Mouse (Mus musculus): ENCODE results near the gene Gpr1.
"Not testable (repeated sequence)": the region's sequence is repeated elsewhere in the genome, so short reads cannot be mapped to it uniquely, and the experiment has no call there.

Gpr1 gene

DNA sequence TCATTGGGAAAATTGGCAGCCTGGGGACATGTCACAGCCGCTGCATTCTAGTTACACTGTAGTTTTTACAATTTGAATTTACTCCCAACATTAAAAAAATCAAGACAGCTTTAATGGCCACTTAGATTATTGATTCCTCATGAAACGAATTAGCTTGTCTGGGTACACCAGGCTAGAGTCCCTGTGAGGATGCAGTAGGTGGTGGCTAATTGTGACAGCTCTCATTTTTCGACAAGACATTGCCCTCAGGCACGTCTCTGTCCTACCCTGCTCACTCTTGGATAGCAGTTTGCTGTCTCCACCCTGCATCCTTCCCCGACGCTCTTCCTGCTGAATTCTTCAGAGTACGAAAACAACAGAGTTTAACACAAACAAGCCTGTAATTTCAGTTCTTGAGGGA, 288 bp upstream of the Gpr1 start:
- DNase-seq, result no peak

DNA sequence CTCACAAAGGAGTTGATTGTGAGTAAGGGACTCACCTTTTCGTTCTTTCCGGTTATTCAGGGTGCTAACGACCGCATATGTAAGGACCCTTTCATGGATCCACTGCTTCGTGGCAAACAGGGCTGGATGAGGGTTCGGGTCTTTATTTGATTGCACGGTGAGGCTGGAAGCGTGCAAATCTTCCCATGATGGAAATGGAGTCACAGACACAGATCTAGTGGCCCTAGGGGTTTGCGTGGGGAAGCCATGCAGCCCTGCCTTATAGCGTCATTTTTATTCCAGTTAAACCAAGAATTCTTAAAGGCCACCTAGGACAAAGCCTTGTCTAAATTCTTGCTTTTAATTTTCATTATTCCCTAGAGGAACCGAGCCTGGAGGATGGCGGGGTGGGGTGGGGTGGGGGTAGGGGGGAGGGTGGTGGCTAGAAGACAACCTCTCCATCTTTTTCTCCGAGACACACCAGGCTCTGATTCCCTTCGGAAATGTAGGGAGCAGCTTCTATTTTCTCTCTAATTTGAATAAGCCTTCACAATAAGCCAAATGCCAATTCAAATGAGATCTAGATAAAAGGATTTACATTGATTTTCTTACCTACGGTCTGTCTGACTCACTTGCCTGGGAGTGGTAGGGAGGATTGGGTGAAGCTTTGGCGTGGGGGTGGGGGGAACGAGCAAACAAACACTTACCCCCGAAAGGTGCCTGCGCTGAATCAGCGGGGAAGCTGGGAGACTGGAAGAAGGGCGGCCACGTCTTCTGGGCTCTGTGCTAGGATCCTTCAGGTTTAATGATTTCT, 669 bp downstream of the Gpr1 start:
- no peak for DNase-seq

DNA sequence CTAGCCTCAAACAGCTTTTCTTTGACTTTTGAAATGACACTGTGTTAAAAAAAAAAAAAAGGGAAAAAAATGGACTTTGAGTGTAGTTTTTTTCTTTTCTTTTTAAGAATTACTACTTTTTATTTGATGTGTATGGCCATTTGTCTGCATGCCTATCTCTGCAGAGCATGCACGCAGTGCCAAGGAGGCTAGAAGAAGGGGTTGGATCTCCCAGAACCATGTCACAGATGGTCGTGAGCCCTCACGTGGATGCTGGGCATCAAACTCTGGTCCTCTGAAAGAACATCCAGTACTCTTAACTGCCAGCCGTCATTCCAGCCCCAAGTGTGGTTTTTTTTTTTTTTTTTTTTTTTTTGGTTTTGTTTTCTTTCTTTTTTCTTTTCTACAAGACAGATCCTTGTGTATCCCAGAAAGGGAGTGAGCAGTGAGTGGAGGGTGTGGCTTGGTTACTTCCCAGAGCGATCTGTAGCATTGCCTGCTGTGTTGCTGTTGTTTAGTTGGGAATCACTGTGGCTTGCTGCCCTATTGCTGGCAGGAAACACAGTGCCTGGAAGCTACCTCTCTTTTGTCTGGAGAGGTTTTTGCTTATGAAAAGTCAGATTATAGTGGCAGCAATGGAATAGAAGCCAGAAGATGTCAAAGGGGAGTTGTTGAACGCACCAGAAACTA, 4.3 kb downstream of the Gpr1 start:
- peak; percentile 10 to 27 for DNase-seq

DNA sequence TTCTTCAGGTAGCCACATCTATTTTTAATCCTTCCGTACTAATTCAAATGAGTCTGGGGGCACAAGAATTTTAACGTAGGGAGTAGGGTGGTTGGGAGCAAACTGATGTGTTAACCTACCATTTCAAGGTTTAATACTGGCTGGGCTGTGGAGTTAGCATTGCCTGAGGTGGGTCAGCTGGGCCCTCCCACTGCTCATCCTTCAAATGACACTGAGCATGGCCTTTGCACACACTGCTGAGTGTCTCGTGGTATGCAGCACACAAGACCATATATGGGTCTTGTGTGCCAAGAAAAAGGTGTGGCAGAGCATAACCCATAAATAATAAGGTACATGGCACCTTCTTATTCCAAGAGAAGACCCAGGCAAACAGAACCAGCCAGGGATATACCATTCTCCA, 6.7 kb downstream of the Gpr1 start:
- DNase-seq, result no peak

DNA sequence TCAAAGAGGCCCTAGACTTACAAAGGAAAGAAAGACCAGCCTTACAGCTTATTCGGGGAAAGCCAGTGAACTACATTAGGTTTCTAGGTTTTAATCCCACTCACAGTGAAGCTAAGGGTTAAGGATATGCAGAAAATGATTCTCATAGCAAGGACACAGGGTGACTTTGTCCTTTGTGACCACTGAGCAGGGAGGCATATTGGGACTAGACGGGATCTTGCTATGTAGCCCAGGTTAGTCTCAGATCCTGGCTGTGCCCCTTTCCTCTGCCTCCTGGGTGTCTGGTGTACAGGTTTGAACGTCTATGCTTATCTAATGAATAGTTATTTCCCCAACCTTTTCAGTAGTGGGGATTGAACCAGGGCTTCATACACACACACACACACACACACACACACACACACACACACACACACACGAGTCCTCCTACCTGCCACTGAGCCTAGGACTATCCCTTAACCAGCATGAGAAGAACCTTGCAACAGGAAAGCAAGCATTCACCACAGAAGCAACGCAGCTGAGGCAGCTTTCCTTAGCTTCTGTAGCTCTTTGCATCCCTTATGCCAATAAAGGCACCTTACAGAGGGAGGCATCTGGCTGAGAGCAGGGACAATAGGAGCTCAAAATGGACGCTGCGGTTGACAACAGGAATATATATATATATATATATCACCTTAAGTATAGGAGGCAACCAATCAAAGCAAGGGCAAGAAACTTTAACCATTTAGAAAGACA, 9.5 kb downstream of the Gpr1 start:
- DNase-seq, result no peak

DNA sequence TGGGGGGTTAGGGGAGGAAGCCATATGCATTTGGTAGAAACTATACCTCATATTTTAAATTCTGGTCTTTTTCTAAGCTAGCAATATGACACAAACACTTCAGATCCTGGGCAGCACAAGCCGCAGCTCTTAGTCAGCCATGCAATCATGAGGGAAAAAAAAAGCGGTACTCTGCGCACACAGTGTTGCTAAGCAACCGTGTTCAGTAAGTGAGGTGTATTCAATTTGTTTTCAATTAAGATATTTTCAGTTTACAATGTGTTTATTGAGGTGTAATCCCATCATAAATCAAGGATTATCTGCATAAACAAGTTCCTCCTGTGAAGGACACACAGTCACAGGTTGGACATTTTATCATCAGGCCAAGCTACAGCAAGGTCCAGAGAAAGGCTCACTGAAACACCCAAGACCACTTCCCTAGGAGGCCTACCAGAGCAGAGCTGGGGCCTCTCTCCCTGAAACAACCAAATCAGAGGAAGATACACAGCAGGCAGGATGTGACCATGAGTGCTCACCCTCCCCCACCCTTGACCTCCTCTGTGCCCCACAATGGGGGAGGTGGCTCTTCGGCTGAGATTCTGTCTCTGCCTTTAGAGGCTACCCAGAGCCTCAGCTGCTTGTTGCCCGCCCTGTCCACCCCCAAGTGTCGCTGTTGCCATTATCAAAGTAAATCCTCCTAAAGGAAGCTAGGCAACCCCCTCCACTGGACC, 10.2 kb downstream of the Gpr1 start:
- peak in 1 of 2 experiments; percentile 17 for DNase-seq

DNA sequence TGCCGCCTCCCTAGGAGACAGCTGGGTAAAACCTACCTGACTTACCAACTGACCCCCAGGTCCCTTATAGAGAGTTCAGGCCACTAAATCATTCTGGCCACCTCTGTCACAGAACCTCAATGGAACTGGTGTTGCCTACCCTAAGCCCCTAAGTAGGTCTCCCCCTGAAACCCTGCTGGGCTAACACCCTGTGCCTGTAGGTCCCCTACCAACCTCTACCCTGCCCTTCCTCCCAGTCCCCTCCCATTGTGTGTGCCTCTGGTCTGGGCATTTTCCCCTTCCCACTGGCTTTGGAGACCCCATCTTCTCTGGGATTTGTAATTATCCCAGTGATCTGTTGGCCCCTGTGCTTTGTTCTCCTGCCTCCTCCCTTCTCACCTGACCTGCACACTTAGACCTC, 10.9 kb downstream of the Gpr1 start:
- no peak for DNase-seq

DNA sequence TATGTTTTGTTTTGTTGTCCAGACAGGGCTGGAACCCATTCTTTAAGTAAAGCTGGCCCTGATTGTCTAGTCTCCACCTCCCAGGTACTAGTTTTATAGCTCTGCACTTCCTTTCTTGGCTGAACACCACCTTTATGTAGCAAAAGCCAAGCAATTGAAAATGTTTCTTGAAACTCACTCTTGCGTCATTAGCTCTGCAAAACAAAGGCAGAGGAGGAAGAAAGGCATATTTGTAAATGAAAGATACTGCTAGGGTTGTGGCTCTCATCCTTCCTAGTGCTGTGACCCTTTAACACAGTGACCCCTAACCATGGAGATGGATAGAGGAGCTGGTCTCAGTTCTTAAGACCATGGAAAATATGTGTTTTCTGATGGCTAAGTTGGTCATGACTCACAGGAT, 12.7 kb downstream of the Gpr1 start:
- no peak for DNase-seq

DNA sequence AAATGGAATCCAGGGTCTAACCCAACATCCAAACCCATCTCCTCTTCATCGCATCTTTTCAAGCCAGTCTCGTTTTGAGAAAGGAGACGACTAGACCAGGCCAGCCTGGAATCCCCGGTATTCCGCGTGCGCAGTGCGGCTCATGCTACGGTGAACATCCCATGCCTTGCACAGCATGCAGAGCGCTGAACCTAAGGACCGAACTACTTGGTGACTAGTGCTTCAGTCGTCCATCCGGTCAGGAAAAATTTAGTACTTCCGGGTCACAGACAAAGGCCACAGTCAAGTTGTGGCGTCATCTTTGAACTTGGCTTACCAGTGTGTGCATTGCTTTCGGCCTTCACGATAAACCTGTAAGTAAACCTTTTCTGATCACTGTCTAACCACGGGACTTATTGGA, 14.0 kb downstream of the Gpr1 start:
- DNase-seq, result no peak

DNA sequence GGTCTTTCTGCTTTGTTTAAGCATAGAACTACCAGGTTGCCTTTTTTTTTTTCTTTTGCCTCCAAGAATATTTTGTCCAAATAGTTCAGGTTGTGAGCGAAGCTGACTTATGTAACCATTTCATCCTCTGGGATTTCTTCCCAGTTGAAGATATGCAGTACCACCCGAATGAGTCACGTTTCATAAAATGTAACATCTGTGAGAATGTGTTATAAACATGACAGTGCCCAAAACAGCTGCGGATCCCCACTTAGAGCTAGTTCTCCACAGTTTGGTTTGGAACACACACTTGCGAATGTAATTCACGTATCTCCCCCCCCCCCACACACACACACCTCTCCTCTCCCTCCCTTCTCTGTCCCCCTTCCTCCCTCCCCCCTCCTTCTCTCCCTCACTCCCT, 15.0 kb downstream of the Gpr1 start:
- no peak for DNase-seq

DNA sequence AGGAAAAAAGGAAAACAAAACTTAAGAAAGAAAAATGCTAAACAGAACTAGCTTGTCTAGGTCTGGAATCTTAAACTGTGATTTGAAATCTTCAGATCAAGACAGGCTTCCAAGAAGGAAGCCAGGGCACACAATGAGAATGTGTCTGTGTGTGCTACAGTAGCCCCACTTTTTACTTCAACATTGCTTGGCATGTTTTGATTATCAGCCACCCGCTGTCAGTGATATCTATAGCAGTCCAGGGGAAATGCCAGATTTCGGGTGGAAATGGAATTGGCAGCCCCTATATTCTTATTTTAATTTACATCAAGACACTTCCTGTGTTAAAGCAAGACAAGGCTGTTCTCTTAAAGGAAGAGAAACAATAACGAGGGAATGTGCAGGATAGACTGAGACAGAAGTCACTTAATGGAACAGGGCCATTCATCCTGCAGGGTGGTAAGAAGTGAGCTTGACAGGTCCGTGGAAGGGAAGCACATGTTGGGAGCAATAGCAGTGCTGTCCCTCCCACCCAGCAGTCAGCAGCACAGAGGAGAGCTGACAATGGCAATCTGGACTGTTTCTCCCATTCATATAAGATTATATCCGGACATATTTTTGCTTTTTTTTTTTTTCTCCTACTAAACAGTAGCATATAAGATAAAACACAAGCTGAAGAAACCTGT, 18.4 kb downstream of the Gpr1 start:
- DNase-seq, result no peak

DNA sequence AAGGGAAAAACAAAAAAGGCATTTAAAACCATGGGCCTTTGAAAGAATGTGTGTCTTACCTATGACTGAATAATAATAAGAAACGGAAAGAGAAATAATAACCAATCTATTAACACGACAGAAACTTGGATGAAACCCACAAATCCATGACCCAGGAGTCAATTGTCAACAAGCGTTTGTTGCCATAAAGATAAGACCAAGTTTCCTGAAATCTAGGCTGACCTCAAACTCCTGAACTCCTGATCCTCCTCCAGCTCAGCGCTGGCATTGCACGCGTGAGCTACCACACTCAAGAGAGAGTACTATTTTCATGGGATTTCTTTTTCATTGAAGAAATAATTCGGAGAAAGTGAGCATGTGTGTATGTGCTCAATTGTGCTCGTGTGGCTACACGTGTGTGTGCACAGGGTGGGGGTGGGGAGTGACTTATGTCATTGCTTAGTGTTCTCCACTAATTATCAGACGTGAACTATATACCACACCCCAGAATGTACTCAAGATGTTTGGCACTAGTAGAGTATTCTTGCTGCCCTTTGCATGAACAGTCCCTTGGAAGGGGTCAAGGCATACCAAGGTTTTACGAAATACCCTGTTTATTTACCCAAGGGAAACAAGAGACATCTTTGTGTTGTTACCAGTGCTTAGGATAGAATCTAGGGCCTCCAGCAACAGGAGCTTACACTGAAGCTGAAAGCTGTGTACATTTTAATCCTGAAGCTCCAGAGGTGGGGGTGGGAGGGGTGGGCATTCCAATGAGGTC, 21.9 kb downstream of the Gpr1 start:
- no peak for DNase-seq

DNA sequence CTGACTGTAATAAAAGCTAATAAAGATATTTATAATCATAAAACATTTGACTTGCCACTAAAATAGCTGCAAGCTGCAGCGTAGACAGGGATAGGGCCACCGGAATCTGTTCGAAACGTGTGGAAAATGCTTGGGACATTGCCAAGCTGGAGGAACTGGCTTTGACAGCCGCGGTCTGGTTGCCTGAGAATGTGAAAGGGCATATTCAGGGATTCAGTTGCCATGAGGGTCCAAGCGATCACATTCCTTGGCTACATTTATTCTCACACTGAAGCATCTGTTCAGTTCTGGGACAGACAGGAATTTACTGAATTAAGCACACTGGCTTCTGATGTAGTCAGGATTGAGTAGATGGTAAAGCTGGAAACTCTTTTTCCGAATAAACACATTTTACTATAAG, 23.5 kb downstream of the Gpr1 start:
- peak; percentile 55 to 68 for DNase-seq

DNA sequence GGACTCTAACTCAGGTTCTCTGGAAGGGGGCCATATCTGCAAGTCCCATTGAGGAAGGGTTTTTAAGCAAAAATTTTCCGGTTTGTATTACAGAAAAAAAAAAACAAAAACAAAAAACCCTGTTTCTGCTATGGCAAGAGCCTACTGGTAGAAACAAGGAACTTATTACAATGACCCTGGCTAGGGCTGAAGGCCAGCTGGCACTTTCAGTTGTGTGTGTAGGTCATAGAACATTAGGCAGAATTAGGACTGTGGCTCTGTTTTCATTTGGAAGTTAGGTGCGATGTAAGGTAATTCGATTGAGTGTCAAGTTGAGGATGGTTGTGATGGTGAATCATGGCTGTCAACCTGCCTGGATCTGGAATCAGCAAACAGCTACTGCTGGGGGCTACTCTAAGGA, 25.8 kb downstream of the Gpr1 start:
- DNase-seq, result no peak

DNA sequence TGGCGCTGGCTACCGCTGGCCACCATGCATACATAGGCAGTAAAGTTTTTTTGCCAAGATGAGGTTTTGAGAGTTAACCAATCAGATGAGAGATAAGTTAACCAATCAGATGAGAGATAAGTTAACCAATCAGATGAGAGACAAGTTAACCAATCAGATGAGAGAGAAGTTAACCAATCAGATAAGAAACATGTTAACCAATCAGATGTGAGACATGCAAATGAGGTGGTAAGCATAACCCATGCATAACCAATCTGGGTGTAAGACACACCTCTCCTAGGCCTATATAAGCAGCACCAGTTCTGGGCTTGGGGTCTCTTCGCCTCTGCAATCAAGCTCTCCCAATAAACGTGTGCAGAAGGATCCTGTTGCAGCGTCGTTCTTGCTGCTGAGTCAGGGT, 28.9 kb downstream of the Gpr1 start:
- DNase-seq, result not testable (repeated sequence)

DNA sequence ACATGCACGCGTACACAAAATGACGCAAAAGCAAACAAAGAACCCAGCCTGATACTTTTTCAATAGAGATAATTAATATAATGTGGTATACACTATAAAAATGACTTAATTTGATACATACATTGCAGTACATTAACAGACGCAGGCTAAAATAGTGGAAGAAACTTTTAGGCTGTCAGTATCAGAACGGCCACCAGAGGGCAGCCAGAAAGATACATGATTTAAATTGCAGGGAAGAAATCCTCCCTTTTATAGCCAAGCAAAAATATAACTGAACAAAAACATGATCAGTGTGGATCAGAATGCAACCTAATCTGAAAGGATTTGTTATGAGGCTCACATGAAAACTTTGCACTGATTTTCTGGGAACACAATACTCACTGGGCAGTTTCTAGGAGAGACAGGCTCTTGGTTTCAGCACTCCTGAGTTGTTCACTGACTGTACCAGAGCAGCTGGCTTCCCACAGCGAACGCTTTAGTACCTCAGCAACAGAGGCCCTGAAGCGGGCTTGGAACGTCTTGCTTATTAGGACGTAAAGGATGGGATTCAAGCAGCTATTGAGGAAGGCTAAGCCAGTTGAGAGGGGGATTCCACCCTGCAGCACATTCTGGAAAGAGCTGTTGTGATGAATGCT, 31.6 kb downstream of the Gpr1 start:
- peak; percentile 72 to 73 for DNase-seq

DNA sequence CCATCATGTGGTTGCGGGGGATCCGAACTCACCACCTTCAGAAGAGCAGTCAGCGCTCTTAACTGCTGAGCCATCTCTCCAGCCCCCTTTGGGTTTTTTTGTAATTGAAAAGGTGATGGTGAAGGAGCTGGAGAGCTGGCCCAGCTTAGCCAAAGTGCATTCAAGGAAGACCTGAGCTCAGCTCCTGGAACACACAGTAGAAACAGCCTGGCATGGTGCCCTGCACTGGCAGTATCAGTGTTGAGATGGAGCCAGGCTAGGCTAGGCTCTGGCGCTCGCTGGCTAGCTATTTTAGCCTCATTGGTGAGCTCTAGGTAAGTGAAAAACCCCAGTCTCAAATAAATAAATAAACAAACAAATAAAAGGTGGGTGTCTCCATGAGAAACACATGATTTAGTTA, 32.1 kb downstream of the Gpr1 start:
- peak; percentile 91 to 93 for DNase-seq

DNA sequence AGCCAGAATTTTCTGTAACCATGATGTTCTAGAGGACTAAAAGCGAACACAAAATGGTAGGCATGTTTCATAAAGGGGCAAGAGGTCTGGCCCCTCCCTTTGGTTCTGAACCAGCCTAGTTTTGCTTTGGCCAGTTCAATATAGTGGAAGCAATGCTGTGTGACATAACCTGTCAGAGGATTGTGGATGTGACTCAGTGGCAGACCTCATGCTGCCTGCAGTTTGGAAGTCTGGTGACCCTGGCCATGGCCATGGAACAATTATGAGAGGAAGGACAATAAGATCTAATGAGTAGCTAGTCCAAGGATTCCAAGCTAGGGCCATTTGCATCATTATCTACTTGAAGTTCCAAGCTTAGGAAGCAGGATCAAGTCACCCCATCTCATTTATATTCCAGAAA, 32.9 kb downstream of the Gpr1 start:
- no peak for DNase-seq

DNA sequence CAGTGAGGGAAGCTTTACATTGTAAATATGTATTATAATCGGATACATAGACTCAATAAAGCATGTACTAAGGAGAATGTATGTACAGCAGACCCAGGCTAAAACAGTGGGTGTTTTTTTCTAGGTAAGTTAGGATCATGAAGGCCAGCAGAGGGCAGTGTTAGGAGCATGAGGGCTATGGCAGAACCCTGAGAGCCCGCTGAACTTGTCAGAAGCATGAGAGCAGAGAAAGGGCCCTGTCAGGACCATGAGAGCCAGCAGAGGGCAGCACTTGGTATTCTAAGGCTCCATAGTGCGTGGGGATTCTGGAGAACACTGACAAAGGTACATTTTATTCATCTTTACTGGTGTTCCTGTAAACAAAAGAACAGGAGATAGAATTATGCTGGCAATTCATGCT, 33.3 kb downstream of the Gpr1 start:
- peak; percentile 94 to 98 for DNase-seq

DNA sequence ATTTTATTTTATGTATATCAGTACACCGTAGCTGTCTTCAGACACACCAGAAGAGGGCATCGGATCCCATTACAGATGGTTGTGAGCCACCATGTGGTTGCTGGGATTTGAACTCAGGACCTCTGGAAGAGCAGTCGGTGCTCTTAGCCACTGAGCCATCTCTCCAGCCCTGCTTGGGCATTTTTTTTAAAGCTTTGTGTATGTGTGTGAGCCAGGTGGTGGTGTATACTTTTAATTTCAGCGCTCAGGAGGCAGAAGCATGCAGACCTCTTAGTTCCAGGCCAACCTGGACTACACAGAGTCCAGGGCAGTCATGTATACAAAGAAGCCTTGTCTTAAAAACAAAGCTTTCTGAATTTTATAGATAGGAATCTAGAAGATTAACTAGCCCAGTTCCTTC, 33.8 kb downstream of the Gpr1 start:
- not testable (repeated sequence) for DNase-seq

DNA sequence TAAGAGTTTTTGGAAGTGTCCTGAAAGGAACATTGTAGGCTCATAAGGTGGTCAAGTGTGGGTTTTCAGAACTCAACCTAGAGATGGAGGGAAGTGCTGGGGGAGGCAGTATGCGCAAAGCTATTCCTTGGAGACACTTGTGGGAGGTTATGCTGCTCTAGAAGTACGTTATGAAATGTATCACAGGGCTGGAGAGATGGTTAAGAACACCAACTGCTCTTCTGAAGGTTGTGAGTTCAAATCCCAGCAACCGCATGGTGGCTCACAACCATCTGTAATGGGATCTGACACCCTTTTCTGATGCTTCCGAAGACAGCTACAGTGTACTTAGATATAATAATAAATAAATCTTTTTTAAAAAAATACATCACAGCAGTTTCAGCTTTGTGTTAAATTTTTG, 34.2 kb downstream of the Gpr1 start:
- no peak for DNase-seq
